Mouse (Mus musculus) fibroblast of lung, adult 2 months (primary cell): ENCODE data around the gene Hdac11.
A peak's percentile ranks its signal among the peaks of the same experiment; 100 is the strongest.

ENCODE experiments used
- DNase-seq: peaks from one replicate; pipeline ENCODE4 v3.0.0-alpha.2; 2011; ENCODE audit warnings: low read depth

Gene Hdac11

DNA sequence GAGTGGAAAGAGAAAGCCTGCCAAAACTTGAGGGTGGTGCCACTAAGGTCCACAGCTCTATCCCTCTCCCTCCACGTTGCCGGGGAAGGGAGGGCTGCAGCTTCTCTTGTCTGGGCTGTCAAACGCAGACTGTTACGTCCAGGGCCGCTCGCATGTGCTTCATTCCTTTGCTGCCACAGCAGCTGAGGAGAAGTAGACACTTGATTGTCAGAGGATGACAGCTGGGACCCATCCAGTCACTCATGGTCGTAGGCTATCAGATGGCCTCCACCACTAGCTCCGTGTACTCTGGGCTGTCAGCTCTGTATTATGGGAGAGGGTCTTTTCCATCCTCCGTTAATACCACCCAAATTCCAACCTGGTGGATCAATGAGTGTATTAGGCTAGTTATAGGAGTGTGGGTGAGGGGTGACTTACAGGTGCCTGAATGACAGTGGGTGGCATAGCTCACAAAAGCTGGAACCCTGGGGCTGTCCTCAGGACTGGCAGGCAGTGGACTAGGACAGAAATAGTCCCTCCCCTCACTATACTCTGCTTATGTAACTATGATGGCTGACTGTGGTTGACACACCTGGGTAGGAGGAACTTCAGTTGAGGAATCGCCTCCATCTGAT, 19.0 kb upstream of the Hdac11 start:
- no peak for DNase-seq

DNA sequence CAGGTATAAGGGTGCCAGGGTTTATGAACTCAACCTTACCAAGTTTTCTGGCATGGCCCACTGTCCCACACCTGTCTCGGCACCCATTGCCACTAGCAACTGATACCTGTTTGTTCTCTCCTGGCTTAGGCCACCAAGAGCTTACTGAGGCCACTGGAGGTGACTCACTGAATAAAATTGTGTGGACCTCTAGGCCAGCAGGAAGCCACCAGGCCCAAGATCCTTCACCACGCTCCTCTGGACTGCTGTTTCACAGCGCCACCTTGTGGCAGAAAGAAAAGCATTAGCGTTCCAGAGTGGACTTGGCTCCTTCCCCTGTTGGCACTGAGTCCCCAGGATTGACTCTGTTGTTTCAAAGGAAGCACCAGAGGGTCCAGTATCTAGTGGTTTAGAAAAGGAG, 16.6 kb upstream of the Hdac11 start:
- DNase-seq = no peak

DNA sequence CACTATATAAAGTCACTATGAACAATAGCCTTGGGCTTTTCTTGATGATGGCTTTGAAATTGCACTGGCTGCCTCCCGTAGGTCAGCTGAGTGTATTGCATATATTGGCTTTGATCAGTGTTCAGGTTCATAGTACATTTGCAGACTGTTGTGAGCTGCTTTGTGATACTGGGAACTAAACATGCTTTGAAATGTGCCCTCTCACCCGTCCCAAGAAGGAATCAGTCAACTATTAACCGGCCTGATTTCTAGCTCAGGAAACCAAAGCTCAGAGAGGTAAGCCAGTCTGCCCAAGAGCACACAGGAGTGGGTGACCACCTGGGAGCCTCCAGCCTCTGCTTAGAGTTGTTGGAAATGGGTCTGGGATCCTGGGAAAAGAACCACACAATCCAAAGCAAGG, 11.4 kb upstream of the Hdac11 start:
- no peak for DNase-seq

DNA sequence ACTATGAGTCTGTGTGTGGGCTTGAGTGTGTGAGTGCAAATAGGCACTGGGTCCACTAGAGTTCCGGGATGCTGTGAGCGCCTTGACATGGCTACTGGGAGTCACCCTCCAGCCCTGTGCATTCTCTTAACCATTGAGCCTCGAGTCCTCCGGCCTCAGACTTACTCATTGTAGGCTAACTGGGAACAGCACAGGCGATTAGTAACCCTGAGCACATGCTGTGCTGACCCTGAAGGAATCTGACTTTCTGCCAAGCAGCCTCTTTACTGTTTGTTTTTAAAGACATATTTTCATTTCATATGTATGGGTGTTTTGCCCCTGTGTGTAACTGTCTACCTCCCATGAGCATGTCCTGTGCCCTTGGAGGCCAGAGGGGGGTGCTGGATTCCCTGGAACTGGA, 10.9 kb upstream of the Hdac11 start:
- DNase-seq = no peak

DNA sequence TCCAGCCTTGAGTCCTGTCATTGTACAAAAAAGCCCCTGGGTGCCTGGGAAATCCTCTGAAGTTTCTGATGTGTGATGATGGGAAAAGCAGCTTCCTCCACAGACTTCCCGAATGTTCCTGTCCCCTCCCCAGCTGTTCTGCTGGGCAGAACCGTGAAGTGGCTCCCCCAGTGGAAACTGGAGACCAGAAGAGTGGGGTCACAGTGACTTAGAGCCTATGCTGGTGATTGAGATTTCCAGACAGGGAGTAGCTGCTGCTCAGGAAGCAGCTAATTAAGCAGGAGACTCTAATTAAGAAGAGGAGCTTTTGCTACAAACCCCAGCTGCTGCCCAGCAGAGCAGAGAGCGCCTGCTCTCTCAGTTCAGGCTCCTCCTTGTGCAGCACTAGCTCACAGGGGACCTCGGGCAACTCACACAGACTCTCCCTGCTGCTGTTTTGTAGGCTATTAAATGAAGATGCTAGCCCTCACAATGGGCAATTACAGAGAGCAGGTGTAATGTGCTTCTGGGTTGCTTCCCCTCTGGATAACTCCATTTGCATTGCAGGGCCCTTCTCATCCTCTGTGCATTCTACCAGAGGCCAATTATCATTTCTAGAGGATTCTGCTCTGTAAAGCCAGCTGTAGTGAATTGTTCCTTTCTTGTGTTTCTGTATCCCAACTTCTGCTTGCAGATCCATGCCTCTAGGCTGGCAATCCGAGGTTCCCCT, 9.9 kb upstream of the Hdac11 start:
- DNase-seq = no peak

DNA sequence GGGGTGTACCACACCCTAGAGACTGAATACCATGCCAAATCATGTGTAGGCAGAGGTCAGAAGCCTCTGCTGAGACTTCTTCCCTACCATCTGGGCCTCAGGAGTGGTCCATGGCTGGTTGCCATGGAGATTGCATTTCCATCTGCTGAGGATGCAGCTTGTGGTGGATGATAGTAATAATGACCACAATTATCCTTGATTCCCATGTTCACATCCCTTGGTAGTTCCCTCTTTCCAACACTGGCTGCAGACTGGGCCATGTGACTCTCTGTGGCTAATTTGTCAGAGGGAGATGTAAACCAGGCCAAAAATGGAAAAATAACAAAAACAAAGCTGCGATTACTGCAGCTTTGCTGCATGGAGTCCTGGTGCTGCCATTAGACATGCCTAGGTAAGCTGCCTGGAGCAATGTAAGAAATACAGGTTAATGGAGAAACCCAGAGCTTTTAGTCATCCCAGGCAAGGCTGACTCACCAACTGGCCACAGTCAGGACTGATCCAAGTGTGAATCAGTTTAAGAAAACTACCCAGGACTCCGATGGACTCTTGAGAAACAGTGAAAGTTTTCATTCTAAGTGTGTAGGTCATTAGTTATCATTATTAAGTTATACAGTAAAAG, 9.2 kb upstream of the Hdac11 start:
- DNase-seq = peak; percentile 65

DNA sequence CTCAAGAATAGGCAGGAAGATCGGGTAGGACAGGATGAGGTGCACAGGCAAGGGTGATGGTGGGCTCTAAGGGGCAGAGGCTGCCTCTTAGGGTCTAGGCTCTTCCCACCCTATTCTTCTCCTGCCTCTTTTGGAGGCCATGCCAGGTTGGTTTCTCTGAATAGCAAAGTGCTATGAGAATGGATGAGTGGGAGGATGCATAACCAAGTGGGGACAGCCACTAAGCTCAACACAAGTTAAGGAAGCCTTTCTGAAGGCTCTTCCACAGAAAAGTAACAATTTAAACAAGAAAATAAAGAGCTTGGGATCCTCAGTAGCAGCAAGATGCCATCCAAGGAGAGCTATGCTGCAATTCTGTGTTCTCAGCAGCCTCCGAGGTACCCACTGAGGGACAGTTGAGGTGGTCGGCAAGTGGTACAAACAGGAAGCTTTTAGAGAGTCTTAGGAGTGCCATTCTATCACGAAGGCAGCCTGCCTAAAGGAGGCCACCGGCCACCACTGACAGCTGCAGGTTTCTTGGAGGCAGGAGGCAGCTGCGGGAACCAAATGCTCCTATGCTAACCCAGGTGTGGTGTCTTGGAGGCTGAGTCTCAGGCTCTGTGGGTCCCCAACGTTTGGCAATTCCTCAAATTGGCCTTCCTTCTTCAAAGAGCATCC, 3.4 kb upstream of the Hdac11 start:
- DNase-seq = no peak

DNA sequence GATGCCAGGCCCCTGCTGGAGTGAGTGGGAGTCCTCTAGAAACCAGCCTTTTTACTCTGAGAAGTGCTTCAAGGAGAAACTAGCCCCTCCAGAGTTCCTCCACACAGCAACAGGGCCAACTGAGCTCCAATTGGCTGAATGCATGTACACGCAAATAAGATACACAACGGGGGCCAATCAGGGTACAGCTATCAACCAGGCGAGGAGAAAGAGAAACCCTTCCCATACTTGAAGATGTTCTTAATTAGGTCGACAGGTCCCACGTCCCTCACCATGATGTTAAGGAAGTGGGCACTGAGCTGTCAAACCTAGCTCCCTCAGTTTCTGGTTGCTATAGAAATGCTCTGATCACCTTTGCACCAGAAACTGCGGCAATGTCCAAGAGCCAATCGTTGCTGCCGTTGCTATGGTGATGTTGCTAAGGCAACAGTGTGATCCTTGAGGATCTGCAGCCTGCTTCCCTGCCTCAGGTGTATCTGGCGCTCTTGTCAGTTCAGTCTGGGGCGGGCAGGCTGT, 2.9 kb upstream of the Hdac11 start:
- DNase-seq = no peak

DNA sequence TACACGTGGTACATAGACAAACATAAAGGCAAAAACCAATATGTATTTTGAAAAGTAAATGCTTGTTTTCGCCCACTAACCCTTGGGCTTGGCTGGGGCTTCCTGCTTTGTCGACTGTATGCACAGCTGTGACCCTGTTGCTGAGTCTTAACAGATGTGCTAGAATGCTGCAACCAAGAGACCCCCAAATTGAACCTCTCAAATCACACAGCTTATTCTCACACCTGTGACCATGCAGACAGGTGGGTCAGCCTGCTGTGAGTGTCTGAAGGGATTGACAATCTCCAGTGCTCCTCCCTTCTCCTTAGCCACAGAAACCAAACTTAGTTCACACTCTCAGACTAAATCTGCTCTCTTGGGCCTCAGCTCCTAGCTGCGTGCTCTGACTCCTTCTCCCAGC, 1.8 kb upstream of the Hdac11 start:
- DNase-seq = no peak

DNA sequence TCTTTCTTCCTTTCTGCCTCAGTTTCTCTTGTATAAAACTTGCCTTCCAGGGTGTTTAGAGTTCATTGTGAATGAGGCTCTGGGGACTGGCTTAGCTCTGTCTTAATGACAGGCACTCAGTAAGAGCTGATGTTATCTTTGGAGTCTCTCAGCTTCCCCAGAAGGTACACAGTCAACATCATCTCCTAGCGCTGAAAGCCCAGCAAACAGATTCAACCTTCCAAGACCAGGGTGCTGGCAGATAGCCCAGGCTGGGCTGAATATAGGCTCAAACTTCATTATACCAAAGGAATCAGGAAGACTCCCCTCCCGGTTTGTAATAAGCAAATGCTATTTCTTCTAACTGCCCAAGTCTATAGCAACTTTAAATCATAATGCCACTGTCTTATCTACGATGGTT, 1.2 kb upstream of the Hdac11 start:
- DNase-seq = no peak

DNA sequence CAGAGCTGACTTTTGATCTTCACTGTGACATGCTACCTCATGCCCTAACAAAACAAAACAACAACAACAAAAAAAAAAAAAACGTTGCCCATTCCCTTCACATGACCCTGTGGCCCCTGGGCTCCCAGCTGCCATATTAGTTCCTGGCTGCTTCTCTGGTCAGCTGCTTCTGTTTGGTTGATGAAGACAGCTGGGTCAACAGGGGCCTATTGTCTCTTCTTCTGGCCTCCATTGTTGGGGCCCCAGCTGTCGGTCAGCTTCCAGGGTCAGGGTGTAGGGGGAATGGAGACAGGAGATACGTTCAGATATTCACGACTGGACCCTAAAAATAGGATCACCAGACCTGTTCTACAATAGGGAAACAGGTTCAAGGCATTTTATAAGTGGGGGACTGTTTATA, 403 bp upstream of the Hdac11 start:
- DNase-seq = no peak

DNA sequence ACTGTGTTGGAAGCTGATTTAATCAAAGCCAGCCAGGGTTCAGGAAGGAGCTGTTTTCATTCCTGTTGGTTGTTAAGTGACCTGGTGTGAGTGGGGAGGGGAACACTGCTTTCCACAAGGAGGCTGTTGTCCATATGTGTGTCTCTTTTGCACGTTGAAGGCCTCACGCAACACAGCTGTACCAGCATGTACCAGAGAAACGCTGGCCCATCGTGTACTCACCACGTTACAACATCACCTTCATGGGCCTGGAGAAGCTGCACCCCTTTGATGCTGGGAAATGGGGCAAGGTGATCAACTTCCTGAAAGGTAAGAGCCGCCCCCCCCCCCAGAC, 739 bp downstream of the Hdac11 start:
- no peak for DNase-seq

DNA sequence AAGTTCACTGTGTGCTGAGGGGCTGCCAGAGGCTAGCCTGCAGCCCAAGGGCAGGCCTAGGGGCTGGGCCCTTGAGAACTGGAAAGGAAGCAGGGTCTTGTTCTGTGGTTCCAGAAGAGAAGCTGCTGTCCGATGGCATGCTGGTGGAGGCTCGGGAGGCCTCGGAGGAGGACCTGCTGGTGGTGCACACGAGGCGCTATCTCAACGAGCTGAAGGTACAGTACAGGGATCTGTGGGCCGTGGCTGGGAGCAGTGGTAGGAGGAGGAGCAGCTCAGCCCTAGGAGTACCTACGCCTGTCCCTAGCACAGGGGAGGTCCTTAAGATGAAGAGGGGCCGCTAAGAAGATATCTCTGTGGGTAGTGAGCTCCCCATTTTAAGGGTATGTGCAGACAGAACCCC, 2.6 kb downstream of the Hdac11 start:
- DNase-seq = no peak

DNA sequence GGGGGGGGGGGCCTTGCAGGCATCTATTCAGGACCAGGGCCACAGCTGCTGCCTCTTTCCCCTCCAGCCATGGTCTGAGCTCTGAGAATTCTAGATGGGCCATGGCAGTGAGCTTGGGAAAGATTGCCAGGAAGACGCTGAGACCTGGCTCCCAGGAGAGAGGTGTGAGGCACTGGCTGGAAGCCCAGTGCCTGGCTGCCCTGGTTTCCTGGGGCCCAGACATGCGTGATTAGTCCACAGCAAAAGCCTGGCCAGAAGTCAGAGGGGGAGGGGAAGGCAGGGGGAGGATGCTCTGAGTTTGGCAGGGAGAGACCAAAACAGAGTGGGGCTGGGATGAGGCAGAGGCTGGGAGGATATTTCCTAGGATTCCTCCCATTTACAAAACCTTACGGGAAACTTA, 3.9 kb downstream of the Hdac11 start:
- DNase-seq = no peak

DNA sequence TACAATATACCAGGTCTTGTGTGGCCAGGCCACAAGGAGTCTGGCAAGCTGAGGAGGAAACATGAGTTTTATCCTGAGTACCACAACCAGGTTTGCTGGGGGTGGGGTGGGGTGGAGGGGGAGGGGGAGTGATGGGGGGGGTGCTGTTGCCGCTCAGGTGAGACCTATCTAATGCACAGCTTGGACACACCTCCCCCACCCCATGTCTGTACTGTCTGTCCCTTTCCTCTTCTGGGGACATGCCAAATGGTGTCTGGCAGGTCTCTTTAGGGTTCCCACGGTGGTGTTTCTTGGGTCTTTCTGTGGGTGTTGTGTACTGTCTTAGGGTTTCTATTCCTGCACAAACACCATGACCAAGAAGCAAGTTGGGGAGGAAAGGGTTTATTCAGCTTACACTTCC, 4.5 kb downstream of the Hdac11 start:
- DNase-seq = no peak

DNA sequence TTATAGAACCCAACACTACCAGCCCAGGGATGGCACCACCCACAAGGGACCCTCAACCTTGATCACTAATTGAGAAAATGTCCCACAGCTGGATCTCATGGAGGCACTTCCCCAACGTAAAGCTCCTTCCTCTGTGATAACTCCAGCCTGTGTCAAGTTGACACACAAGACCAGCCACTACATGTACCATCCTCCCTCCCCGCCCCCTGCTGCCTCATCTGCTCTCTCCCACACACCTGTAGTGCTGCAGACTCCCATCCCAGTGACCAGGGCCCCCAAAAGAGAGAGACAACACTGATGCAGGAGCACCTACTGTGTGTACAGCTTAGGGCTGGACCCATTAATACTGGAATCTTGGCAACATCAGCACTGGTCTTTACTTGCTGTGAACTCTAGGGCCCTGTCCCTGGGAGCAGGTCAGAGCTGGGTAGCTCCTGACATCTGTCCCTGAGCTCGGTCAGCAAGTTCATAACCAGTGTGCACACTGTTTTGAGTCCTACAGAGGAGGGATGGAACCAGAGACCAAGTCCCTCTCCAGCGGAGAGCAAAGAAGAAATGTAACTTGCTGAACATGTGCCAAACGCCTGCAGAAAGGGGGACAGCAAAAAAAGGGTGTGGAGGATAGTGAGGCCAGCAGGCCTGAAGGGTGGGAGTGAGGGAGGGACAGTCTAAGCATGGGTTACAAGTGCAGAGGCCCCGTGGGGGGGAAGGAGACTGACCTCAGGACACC, 5.2 kb downstream of the Hdac11 start:
- DNase-seq = no peak

DNA sequence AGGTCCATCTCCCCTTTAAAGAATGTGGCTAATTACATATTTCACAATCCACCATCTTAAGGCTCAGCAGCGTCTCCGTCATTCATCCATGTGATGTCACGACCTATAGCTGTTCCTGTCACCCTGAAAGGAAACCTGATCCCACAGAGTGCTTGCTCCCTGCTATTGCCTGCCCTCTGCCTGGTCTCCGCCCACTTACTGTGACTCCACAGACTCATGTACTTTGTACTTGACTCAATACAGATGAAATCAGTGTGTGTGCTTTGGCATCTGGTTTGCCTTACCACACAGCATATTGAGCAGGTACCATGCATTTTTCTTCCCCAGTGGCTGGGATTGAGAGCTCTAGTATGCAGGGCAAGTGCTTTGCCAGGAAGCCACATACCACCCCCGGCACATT, 5.8 kb downstream of the Hdac11 start:
- DNase-seq = no peak

DNA sequence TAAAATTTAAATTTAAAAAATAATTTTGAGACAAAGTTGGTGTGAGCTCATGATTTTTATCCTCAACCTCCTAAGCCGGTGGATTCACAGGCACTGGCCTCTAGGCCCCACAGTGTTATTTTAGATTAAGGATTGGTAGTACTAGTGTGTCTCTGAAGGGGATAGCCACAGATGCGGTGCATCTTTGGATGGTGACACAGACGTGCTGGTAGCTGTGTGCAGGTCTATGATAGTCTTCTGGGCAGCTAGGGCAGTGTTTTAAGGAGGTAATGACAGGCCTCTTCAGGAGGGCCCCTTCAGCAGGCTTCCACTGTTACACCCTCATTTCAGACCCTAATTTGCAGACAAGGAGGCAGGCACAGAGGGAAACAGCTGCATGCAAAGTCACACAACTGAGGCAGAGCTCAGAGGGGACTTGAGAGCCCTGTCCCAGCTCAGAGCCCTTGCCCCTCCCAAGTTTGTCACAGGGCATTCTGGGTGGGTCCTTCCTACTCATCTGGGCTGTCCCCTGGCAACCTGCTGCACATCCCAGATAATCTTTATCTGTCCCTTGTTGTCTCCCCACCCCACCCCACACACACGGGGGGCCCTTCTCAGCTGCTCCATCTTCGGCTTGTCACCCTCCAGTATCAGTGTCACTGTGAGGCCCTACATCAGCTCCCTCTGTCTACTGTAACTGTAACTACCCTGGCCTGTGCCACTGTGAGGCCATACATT, 6.9 kb downstream of the Hdac11 start:
- no peak for DNase-seq

DNA sequence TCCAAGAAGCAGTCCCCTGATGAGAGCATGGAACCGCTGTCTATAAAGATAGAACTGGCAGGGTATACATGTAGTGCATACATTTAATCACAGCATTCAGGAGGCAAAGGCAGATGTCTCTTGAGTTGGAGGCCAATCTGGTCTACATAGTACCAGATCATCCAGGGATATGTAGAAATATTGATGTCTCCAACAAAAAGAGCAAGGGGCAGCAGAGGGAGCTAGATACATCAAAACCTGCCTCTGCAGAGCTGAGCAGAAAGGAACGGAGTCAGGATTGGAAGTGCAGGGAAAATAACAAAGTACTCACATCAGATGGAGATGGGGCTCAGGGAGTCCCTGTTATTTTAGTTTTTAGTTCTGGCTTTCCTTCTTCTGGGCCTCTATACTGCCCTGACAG, 8.1 kb downstream of the Hdac11 start:
- no peak for DNase-seq

DNA sequence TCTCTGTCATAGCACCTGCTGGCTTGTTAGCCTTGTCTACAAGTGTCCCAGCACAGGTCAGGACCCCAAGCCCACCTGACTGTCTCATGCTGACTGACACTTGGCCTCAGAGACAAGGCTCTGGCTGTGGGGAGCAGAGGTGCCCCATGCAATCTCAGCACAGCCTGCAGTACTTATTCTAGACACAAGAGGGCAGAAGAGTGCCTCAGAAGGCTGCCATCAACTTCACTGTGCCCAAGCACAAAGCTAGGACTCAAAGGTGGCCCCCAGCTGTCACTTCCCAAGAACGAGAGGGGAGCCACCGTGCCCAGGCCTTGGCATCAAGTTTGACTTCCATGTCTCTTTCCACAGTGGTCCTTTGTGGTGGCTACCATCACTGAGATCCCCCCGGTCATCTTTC, 8.7 kb downstream of the Hdac11 start:
- DNase-seq = no peak

DNA sequence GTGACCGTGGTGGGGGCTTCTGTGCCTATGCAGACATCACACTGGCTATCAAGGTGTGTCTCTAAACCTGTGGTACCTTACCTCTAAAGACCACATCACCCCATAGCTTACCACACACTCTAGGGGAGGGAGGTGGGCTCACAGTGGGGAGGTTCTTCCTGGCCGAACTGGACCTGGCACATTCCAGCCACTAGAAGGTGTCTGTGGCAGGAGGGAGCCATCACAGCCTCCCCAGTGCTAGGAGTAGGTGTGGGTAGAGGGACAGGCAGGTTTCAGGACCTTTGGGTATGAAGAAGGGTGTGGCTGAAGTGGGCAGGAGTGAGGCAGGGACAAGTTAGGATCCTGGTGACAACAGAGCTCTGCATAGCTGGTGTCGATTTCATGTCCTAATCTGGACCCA, 11.4 kb downstream of the Hdac11 start:
- DNase-seq = no peak

DNA sequence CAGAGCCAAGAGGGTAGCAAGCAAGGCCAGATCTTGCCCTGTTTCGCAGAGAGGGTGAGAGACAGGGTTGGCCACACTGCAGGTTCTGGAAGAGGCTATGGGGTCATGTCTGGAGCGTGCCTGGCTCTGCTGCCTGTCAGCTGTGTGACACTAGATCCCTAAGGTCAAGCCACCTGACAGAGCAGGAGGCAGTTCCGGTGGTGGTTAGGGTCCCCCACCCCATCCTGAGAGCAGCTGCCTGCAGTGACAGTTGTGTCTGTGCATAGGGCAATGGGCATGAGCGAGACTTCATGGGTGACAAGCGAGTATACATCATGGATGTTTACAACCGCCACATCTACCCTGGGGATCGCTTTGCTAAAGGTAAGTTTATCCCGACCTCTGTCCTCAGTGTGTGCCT, 12.7 kb downstream of the Hdac11 start:
- no peak for DNase-seq
